In genomic region chr13:65095923-65096322, GRCm38 (mm10) we compare ENCODE assay signal across 28 mouse cellular contexts. TPM values are rescaled to one million over a fixed set of nuclear protein-coding genes. Genes with fewer than 3 reads are reported as not detected.
"Had no signal": no experiment of that assay in that cellular context is flagged by ENCODE, and none has a peak within 500 bp of the region (broad histone marks: within the 10 kb centered on the region; RNA-seq: fewer than 3 reads in every experiment).

No protein-coding gene starts in this region.

- ATAC-seq: hindbrain, embryonic 16.5 days; inflammation-experienced regulatory T-cells, adult 6 months; intestine, embryonic 15.5 days; intestine, postnatal 0 days had no signal

- DNase-seq: gastrocnemius, adult 2 months; gastrocnemius, postnatal 10 days; gastrocnemius, postnatal 25 days; heart, adult 18-20 months; heart, postnatal 10 days; heart, postnatal 4 days; kidney, adult 18-20 months; kidney, adult 8-10 months; kidney, postnatal 10 days; kidney, postnatal 36 days; layer of hippocampus, adult 9-11 months; layer of hippocampus, postnatal 36 days; left cerebral cortex, postnatal 4 days; liver, embryonic 13.5 days had no signal

RNA-seq across cellular contexts. Expression of gene Olfr465-ps1, which starts 42.0 kb away (rescaled TPM):
- total RNA-seq: gastrocnemius, adult 2 months; gastrocnemius, postnatal 10 days; gastrocnemius, postnatal 25 days; heart, adult 18-20 months; heart, adult 8-10 months; heart, postnatal 10 days; heart, postnatal 25 days; heart, postnatal 4 days; layer of hippocampus, adult 18-20 months; layer of hippocampus, adult 8-10 months; layer of hippocampus, postnatal 14 days; layer of hippocampus, postnatal 36 days; left cerebral cortex, adult 18-20 months; left cerebral cortex, adult 8-10 months; left cerebral cortex, postnatal 10 days; left cerebral cortex, postnatal 25 days; left cerebral cortex, postnatal 4 days; liver, adult 2 months had no signal

RNA-seq across cellular contexts. Expression of gene Prss47, which starts 43.4 kb away (rescaled TPM):
- total RNA-seq: gastrocnemius, adult 2 months; gastrocnemius, postnatal 10 days; gastrocnemius, postnatal 25 days; heart, adult 18-20 months; heart, adult 8-10 months; heart, postnatal 10 days; heart, postnatal 25 days; heart, postnatal 4 days; layer of hippocampus, adult 18-20 months; layer of hippocampus, adult 8-10 months; layer of hippocampus, postnatal 14 days; layer of hippocampus, postnatal 36 days; left cerebral cortex, adult 18-20 months; left cerebral cortex, adult 8-10 months; left cerebral cortex, postnatal 10 days; left cerebral cortex, postnatal 25 days; left cerebral cortex, postnatal 4 days; liver, adult 2 months had no signal

RNA-seq across cellular contexts. Expression of gene Olfr466, which starts 54.1 kb away (rescaled TPM):
- total RNA-seq: gastrocnemius, adult 2 months; gastrocnemius, postnatal 10 days; gastrocnemius, postnatal 25 days; heart, adult 18-20 months; heart, adult 8-10 months; heart, postnatal 10 days; heart, postnatal 25 days; heart, postnatal 4 days; layer of hippocampus, adult 18-20 months; layer of hippocampus, adult 8-10 months; layer of hippocampus, postnatal 36 days; left cerebral cortex, adult 18-20 months; left cerebral cortex, adult 8-10 months; left cerebral cortex, postnatal 10 days; left cerebral cortex, postnatal 25 days; left cerebral cortex, postnatal 4 days; liver, adult 2 months had no signal
